8 mouse cellular contexts compared by ENCODE assay signal in the genomic region with DNA sequence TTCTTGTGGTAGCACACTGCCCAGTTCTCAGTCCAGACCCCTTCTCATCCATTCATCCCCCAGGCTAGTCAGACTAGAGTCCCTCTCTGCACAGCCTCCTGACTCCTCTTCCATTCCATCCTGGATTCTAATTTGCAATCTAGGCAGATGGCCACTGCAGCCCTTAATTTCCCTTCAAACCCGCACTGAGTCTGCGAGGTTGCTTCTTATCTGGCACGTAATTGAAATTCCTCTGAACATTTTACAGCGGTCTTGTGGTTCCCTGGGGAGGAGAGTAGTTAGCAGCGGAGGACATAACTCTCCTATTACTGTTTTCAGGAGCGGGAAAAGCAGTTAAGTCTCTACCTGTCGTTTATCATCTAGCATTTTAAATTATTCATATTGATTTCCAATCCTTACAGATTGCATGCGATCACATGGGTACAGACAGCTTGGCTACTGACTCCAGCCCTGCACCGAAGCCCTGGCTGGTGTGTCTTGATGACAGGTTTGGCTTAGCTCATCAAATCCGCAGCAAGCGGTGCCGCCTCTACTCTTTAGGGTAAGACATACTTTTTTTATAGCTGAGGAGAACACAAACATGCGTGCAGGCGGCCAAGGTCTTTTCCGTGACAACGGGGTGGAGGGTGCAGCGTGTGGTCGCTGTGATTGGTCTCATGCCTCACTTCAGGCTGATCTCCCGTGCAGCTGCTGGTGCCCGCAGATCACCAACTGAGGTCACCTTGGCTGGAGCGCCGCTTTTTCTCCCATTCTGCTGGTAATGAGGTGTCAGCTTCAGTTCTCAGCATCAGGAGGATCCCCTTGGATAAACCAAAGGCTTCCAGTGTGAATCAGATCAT. TPM values are rescaled to one million over a fixed set of nuclear protein-coding genes. Genes with fewer than 3 reads are reported as not detected.
DNase-seq lines count a peak whose midpoint lies in the region; ATAC-seq and TF ChIP-seq lines count a peak whose summit lies in the region.

No protein-coding gene starts in this region.

- H3K4me1 ChIP-seq in liver, embryonic 11.5 days (replicated peaks; ENCODE audit: control insufficient read depth, insufficient read depth, low read length) = no peaks in the 10 kb centered on the region
- peaks cover 16% of the 10 kb centered on the region for H3K4me1 ChIP-seq in hindbrain, embryonic 15.5 days (replicated peaks)

- no peaks in the 10 kb centered on the region for H3K27me3 ChIP-seq in liver, embryonic 11.5 days (replicated peaks; ENCODE audit: control insufficient read depth, insufficient read depth, low read length)
- H3K27me3 ChIP-seq in hindbrain, embryonic 15.5 days = no peaks in the 10 kb centered on the region
- H3K27me3 ChIP-seq in myocyte (ENCODE audit: control insufficient read depth, insufficient read depth, insufficient read length) = no peaks in the 10 kb centered on the region

- H3K36me3 ChIP-seq in liver, embryonic 11.5 days (ENCODE audit: control insufficient read depth, insufficient read depth, low read length) = no peaks in the 10 kb centered on the region
- no peaks in the 10 kb centered on the region for H3K36me3 ChIP-seq in hindbrain, embryonic 15.5 days
- H3K36me3 ChIP-seq in myocyte (ENCODE audit: control insufficient read depth, insufficient read depth) = no peaks in the 10 kb centered on the region

- H3K4me3 ChIP-seq in liver, embryonic 11.5 days (ENCODE audit: low read depth, low read length) = no peak overlapping the region
- H3K4me3 ChIP-seq in hindbrain, embryonic 15.5 days = peak overlapping the region; percentile 10; the same call in 1 of the 2 replicates
- no peak overlapping the region for H3K4me3 ChIP-seq in myocyte

- H3K4me2 ChIP-seq in liver, embryonic 11.5 days = no peak overlapping the region
- H3K4me2 ChIP-seq in hindbrain, embryonic 15.5 days = peak overlapping the region; percentile 48
- peak overlapping the region; percentile 92 for H3K4me2 ChIP-seq in myocyte (ENCODE audit: low read depth)

- 61% methylated on average over 22 of the region's 22 CpGs for WGBS in liver, embryonic 11.5 days
- 44% methylated on average over 22 of the region's 22 CpGs for WGBS in hindbrain, embryonic 15.5 days

- peak; percentile 35 for DNase-seq in embryo, embryonic 10.5 days (ENCODE audit: low spot score)
- no peak for DNase-seq in embryo, embryonic 10 days (ENCODE audit: low spot score)
- DNase-seq in liver, embryonic 11.5 days (ENCODE audit: low spot score) = peak; percentile 29
- DNase-seq in liver = no peak
- no peak for DNase-seq in spleen, adult 18-20 months

- H3K79me2 ChIP-seq in myocyte (ENCODE audit: control insufficient read depth, insufficient read depth) = no peaks in the 10 kb centered on the region

- H3K27ac ChIP-seq in liver, embryonic 11.5 days (ENCODE audit: low read depth, low read length) = no peak overlapping the region
- H3K27ac ChIP-seq in hindbrain, embryonic 15.5 days (replicated peaks) = peak overlapping the region; percentile 73

- H3K9ac ChIP-seq in liver, embryonic 11.5 days (ENCODE audit: low read depth, low read length) = no peak overlapping the region
- H3K9ac ChIP-seq in hindbrain, embryonic 15.5 days = no peak overlapping the region; the same call in 1 of the 2 replicates

- H3ac ChIP-seq in myocyte (ENCODE audit: control insufficient read depth, insufficient read length) = no peak overlapping the region

- no peak for TF ChIP-seq POLR2A in myocyte (IDR thresholded peaks at IDR 0.05; ENCODE audit: insufficient read length, low read depth)

- ATAC-seq in liver, embryonic 11.5 days (replicated peaks; ENCODE audit: low FRiP score) = no peak
- ATAC-seq in hindbrain, embryonic 15.5 days (ENCODE audit: low FRiP score, low read depth) = peak; percentile 82
- ATAC-seq in cerebellum, adult (ENCODE audit: insufficient number of reproducible peaks, low FRiP score, low TSS enrichment) = no peak

- no peaks in the 10 kb centered on the region for H3K9me3 ChIP-seq in liver, embryonic 11.5 days (ENCODE audit: control insufficient read depth, low read length)
- no peaks in the 10 kb centered on the region for H3K9me3 ChIP-seq in hindbrain, embryonic 15.5 days

TF ChIP-seq in myocyte, 11 proteins besides CTCF, POLR2A, EP300 and RAD21:
- TF ChIP-seq TCF3 (IDR thresholded peaks at IDR 0.05; ENCODE audit: insufficient read length, low read depth) (no peak), MYOD1 (IDR thresholded peaks at IDR 0.05; ENCODE audit: control insufficient read depth in 1 of 3, insufficient read length in 2 of 3, low read depth in 2 of 3) (peak in 2 of 3 experiments; percentile 59 to 72), MAX (IDR thresholded peaks at IDR 0.05; ENCODE audit: low read depth) (no peak), REST (IDR thresholded peaks at IDR 0.05; ENCODE audit: insufficient read depth, insufficient read length) (no peak), USF1 (IDR thresholded peaks at IDR 0.05; ENCODE audit: low read depth) (no peak), TCF12 (IDR thresholded peaks at IDR 0.05; ENCODE audit: insufficient read depth, poor library complexity, severe bottlenecking) (no peak), E2F4 (IDR thresholded peaks at IDR 0.05; ENCODE audit: insufficient read depth) (no peak), MYOG (IDR thresholded peaks at IDR 0.05; ENCODE audit: control insufficient read depth in 1 of 3, insufficient read depth in 1 of 3, insufficient read length in 2 of 3, low read depth in 2 of 3) (peak in 2 of 3 experiments; percentile 72 to 73), CEBPB (IDR thresholded peaks at IDR 0.05; ENCODE audit: insufficient read depth, poor library complexity, severe bottlenecking) (no peak)

RNA-seq across cellular contexts. Expression of gene Mettl24, which starts 54.4 kb away (rescaled TPM):
- polyA plus RNA-seq in liver, embryonic 11.5 days (2014; fragmentation: Nextera tagmentation; extraction: Ambion mirVana) = 1.1 and 1.7 TPM in 2 replicates
- polyA plus RNA-seq in hindbrain, embryonic 15.5 days (2015; fragmentation: Nextera tagmentation; extraction: Ambion mirVana) = 0.51 and 0.60 TPM in 2 replicates
- 0.34 TPM for polyA plus RNA-seq in myocyte (2012; fragmentation: generic; extraction: Trizol)

Comparison
In these comparisons a context has a peak if more than half of its experiments do, and no peak if none do; other contexts are left out.
1. DNase-seq: peak in embryo, embryonic 10.5 days (single experiment) and liver, embryonic 11.5 days (single experiment); none in embryo, embryonic 10 days (single experiment), liver (single experiment) and spleen, adult 18-20 months (0 of 2).